Comparison of ENCODE assay signal across 39 mouse cellular contexts in genomic region chr12:87856067-87856466, GRCm38 (mm10). TPM values are rescaled to one million over a fixed set of nuclear protein-coding genes. Genes with fewer than 3 reads are reported as not detected.
"Had no signal": no experiment of that assay in that cellular context is flagged by ENCODE, and none has a peak within 500 bp of the region (broad histone marks: within the 10 kb centered on the region; RNA-seq: fewer than 3 reads in every experiment).

No protein-coding gene starts in this region.

RNA-seq across cellular contexts. Expression of gene Gm2001, which starts 13.9 kb away (rescaled TPM):
- total RNA-seq: left cerebral cortex, adult 8-10 months; left cerebral cortex, postnatal 10 days; left cerebral cortex, postnatal 14 days; left cerebral cortex, postnatal 25 days; left cerebral cortex, postnatal 36 days; left cerebral cortex, postnatal 4 days; liver, adult 2 months; megakaryocyte progenitor cell, adult 5-6 weeks; megakaryocyte, adult 5-6 weeks; megakaryocyte-erythroid progenitor cell, adult 5-6 weeks; midbrain, postnatal 0 days; monocyte, adult 5-6 weeks had no signal
- polyA plus RNA-seq: limb, embryonic 10.5 days; limb, embryonic 11.5 days; limb, embryonic 13.5 days; limb, embryonic 14.5 days; liver, adult 2 months; liver, embryonic 11.5 days; liver, embryonic 12.5 days; liver, embryonic 13.5 days; liver, embryonic 14.5 days; liver, embryonic 15.5 days; liver, embryonic 16.5 days; liver, postnatal 0 days; lung, adult 2 months; lung, embryonic 14.5 days; lung, embryonic 15.5 days; lung, embryonic 16.5 days; lung, postnatal 0 days; macrophage; midbrain, embryonic 10.5 days; midbrain, embryonic 11.5 days; midbrain, embryonic 12.5 days; midbrain, embryonic 13.5 days; midbrain, embryonic 14.5 days; midbrain, embryonic 15.5 days; midbrain, embryonic 16.5 days; midbrain, postnatal 0 days; neural tube, embryonic 11.5 days; neural tube, embryonic 12.5 days had no signal

RNA-seq across cellular contexts. Expression of gene Gm2016, which starts 17.8 kb away (rescaled TPM):
- total RNA-seq: left cerebral cortex, adult 8-10 months; left cerebral cortex, postnatal 10 days; left cerebral cortex, postnatal 14 days; left cerebral cortex, postnatal 25 days; left cerebral cortex, postnatal 36 days; left cerebral cortex, postnatal 4 days; liver, adult 2 months; megakaryocyte progenitor cell, adult 5-6 weeks; megakaryocyte, adult 5-6 weeks; megakaryocyte-erythroid progenitor cell, adult 5-6 weeks; midbrain, postnatal 0 days; monocyte, adult 5-6 weeks had no signal
- polyA plus RNA-seq: limb, embryonic 10.5 days; limb, embryonic 11.5 days; limb, embryonic 13.5 days; limb, embryonic 14.5 days; liver, adult 2 months; liver, embryonic 11.5 days; liver, embryonic 12.5 days; liver, embryonic 13.5 days; liver, embryonic 14.5 days; liver, embryonic 15.5 days; liver, embryonic 16.5 days; liver, postnatal 0 days; lung, adult 2 months; lung, embryonic 14.5 days; lung, embryonic 15.5 days; lung, embryonic 16.5 days; lung, postnatal 0 days; macrophage; midbrain, embryonic 10.5 days; midbrain, embryonic 11.5 days; midbrain, embryonic 12.5 days; midbrain, embryonic 13.5 days; midbrain, embryonic 14.5 days; midbrain, embryonic 15.5 days; midbrain, embryonic 16.5 days; midbrain, postnatal 0 days; neural tube, embryonic 11.5 days; neural tube, embryonic 12.5 days had no signal

RNA-seq across cellular contexts. Expression of gene Gm2022, which starts 39.1 kb away (rescaled TPM):
- total RNA-seq: left cerebral cortex, adult 8-10 months; left cerebral cortex, postnatal 10 days; left cerebral cortex, postnatal 14 days; left cerebral cortex, postnatal 25 days; left cerebral cortex, postnatal 36 days; left cerebral cortex, postnatal 4 days; liver, adult 2 months; megakaryocyte progenitor cell, adult 5-6 weeks; megakaryocyte, adult 5-6 weeks; megakaryocyte-erythroid progenitor cell, adult 5-6 weeks; midbrain, postnatal 0 days; monocyte, adult 5-6 weeks had no signal
- polyA plus RNA-seq: limb, embryonic 10.5 days; limb, embryonic 11.5 days; limb, embryonic 13.5 days; limb, embryonic 14.5 days; liver, adult 2 months; liver, embryonic 11.5 days; liver, embryonic 12.5 days; liver, embryonic 13.5 days; liver, embryonic 14.5 days; liver, embryonic 15.5 days; liver, embryonic 16.5 days; liver, postnatal 0 days; lung, adult 2 months; lung, embryonic 14.5 days; lung, embryonic 15.5 days; lung, embryonic 16.5 days; lung, postnatal 0 days; macrophage; midbrain, embryonic 10.5 days; midbrain, embryonic 11.5 days; midbrain, embryonic 12.5 days; midbrain, embryonic 13.5 days; midbrain, embryonic 14.5 days; midbrain, embryonic 15.5 days; midbrain, embryonic 16.5 days; midbrain, postnatal 0 days; myocyte; neural tube, embryonic 11.5 days; neural tube, embryonic 12.5 days had no signal

RNA-seq across cellular contexts. Expression of gene BB287469, which starts 39.7 kb away (rescaled TPM):
- total RNA-seq: left cerebral cortex, adult 8-10 months; left cerebral cortex, postnatal 10 days; left cerebral cortex, postnatal 14 days; left cerebral cortex, postnatal 25 days; left cerebral cortex, postnatal 36 days; left cerebral cortex, postnatal 4 days; liver, adult 2 months; megakaryocyte progenitor cell, adult 5-6 weeks; megakaryocyte, adult 5-6 weeks; megakaryocyte-erythroid progenitor cell, adult 5-6 weeks; midbrain, postnatal 0 days; monocyte, adult 5-6 weeks had no signal
- polyA plus RNA-seq: limb, embryonic 10.5 days; limb, embryonic 11.5 days; limb, embryonic 13.5 days; limb, embryonic 14.5 days; liver, adult 2 months; liver, embryonic 11.5 days; liver, embryonic 12.5 days; liver, embryonic 13.5 days; liver, embryonic 14.5 days; liver, embryonic 15.5 days; liver, postnatal 0 days; lung, adult 2 months; lung, embryonic 14.5 days; lung, embryonic 15.5 days; lung, embryonic 16.5 days; lung, postnatal 0 days; macrophage; midbrain, embryonic 10.5 days; midbrain, embryonic 11.5 days; midbrain, embryonic 12.5 days; midbrain, embryonic 13.5 days; midbrain, embryonic 14.5 days; midbrain, embryonic 15.5 days; midbrain, embryonic 16.5 days; midbrain, postnatal 0 days; myocyte; neural tube, embryonic 11.5 days; neural tube, embryonic 12.5 days had no signal
